Mouse (Mus musculus) frontal cortex, postnatal 25 days (tissue): ENCODE data around the gene Syne2.

Experiments used
- DNase-seq, 2 experiments: peaks; one replicate each; pipeline ENCODE4 v3.0.0; 2022; ENCODE audit warnings: low spot score in 2 of 2

Syne2 gene

GRCm38 (mm10) chr12:75827751-75828150 is 9.8 kb downstream of the Syne2 start:
- DNase-seq: no peak

GRCm38 (mm10) chr12:75829616-75830015 is 11.7 kb downstream of the Syne2 start:
- no peak for DNase-seq

- no peak for DNase-seq
These were observed 15.4 kb downstream of the Syne2 start for GRCm38 (mm10) chr12:75833149-75833959.

GRCm38 (mm10) chr12:75833960-75834729 is 16.2 kb downstream of the Syne2 start:
- DNase-seq: no peak

- no peak for DNase-seq
These were observed 18.6 kb downstream of the Syne2 start for GRCm38 (mm10) chr12:75836524-75836962.

GRCm38 (mm10) chr12:75837462-75837861 is 19.5 kb downstream of the Syne2 start:
- no peak for DNase-seq

GRCm38 (mm10) chr12:75839083-75839736 is 21.3 kb downstream of the Syne2 start:
- DNase-seq: no peak

DNA sequence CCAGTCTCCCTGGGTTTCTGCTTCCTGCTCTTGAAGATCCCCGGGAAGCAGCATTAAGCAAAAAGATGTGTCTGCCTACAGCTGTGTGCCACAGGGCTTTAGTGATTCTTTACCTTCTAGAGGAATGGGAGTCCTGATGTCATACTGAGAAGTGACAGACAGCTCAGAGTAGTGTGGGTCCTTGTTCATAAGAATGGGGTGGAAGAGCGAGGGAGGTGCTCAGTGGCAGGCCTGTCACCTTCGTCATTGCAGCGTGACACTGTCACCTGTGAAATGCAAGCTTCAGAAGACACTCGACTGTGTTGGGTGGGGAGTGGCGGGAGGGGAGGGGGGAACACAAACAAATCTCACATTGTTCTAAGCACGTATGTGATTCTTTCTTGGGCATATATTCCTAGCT is 23.2 kb downstream of the Syne2 start:
- DNase-seq: no peak

DNA sequence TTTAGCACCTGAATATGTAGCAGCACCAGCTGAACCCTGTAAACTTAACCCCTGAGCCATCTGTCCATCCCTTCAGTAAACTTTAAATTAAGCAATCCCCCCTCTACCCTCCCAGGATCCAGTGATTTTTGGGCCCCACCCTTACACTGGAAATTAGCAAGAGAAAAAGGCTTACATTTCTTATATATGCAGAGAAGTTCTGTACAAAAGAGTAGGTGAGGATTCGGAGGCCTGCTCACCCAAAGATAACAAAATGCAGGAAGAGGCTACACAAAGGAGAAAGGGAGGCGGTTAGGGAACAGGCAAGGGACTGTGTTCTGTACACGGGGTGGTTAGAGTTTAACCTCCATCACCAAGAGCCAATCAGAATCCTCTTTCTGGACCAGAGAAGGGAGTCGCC is 26.4 kb downstream of the Syne2 start:
- no peak for DNase-seq

- no peak for DNase-seq
These were observed 27.1 kb downstream of the Syne2 start for GRCm38 (mm10) chr12:75845070-75845469.

DNA sequence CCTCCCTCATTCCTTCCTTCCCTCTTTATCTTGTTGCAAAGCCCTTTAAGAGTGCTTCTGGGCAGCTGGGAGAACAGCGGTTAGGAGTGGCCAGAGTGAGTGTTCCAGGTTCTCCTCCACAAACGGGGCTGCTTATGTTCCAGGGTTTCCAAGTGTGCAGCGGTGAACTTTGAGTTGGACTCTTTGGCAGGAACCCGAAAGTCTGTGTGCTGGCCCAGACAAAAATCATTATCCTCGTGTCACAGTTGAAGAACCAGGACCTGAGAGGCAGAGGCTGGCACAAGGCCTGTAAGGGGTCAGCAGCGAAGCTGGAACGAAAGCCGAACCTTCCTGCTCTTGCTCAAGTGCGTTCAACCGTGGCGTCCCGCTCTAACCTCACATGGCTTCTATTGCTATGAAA is 28.6 kb downstream of the Syne2 start:
- no peak for DNase-seq

DNA sequence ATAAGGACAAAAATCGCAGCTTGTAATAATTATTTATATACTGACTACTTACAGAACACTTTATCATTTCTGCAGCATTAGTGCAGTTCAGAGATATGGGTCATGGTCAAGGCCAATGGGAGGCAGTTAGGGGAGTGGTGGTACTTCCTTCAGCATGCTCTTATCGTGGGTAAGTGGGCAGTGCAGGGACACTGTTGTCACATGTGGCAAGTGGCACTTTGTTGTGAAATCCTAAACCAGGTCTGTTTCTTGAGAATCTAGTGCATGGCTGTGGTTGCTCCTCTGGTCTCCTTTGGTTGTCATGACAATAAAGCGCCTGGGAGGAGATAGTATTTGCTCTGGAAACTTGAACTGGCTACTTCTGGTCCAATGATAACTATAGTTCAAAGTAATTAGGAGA is 32.3 kb downstream of the Syne2 start:
- DNase-seq: no peak

GRCm38 (mm10) chr12:75851481-75851880 is 33.5 kb downstream of the Syne2 start:
- DNase-seq: no peak

GRCm38 (mm10) chr12:75852384-75852783 is 34.5 kb downstream of the Syne2 start:
- no peak for DNase-seq

- no peak for DNase-seq
These were observed 35.6 kb downstream of the Syne2 start for GRCm38 (mm10) chr12:75853559-75853958.

DNA sequence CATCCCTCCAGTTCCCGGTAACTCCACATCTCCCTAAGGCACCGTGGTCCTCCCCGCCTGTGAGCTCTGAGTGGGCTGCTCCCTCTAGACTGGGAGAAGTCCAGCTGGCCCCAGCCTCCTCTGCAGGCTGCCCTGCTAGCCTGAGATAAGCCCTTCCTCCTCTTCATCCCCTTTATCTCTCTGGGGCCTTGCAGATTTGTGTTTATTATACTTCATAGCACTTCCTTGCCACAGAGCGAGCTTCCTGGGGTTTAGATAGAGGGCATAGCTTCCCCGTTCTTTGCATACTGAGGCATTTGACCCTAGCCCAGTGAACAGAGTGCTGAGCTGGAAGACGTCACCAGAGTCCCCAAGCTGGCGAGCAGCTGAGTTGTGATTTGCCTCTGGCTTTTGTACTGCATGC is 37.1 kb downstream of the Syne2 start:
- DNase-seq: no peak

GRCm38 (mm10) chr12:75855621-75856020 is 37.7 kb downstream of the Syne2 start:
- no peak for DNase-seq

DNA sequence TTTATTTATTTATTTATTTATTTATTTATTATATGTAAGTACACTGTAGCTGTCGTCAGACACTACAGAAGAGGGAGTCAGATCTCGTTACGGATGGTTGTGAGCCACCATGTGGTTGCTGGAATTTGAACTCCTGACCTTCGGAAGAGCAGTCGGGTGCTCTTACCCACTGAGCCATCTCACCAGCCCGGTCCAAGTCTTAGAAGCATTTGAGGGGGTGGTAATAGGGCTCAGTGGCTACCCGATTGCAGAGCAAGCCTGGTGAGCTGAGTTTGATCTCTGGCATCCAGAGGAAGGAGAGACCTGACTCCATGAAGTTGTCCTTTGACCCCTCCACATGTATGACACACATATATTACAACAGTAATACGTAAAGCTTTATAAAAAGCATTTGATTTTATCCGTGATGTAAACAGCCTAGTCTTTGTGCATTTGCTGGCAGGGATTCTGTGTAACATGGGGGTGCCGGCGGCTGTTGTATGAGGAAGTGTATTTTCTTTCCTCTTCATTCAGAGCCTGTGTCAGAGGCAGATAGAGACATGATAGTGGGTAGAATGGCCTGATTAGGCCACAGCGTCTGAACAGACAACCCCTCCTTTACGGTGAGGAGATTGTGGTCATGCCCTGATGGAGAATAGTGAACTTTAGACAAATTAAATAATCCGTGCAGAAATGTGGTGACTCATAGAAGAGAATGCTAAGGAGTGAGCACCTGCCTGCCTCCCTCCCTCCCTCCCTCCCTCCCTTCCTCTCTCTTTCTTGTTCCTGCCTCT is 38.3 kb downstream of the Syne2 start:
- DNase-seq: no peak

- no peak for DNase-seq
These were observed 42.0 kb downstream of the Syne2 start for GRCm38 (mm10) chr12:75859936-75860335.

DNA sequence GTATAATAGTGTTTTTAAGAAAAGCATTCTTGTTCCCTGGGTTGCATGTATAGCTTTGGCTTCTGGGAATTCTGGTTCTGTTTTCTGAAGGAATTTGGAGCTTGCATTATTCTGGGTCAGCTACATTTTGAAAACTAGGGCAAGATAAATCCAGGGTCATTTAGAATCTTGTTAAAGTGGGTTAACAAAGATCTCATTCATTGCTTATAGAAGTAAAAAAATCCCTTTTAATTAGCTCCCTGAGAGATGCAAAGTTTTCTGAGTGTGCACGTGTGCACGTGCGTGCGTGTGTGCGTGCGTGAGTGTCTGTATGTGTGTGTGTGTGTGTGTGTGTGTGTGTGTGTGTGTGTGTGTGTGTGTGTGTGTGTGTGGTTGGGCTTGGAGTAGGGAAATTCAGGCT is 42.9 kb downstream of the Syne2 start:
- no peak for DNase-seq

DNA sequence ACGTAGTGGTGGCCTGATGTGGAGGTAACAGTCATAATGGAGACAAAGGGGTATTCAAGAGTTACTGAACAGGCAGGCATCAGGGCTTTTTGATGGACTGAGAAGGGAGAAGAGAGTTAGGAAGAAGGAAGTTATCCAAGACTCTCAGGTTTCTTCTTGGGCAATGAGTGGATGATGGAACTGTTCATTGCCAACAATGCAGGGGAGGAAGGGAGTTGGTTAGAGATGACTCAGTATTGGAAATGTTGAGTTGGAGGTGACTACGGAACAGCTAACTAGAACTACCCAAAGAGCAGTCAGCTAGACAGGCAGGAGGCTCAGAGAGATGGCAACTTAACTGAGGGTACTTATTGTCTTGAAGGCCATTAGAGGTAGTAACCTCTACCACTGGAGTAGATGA is 47.2 kb downstream of the Syne2 start:
- no peak for DNase-seq
